Mouse (Mus musculus) CH12.LX (cell line): ENCODE measurements around the gene Srgap3. TPM values are rescaled to one million over a fixed set of nuclear protein-coding genes. Genes with fewer than 3 reads are reported as not detected.

Experiments
- DNase-seq: peaks from one replicate; pipeline ENCODE4 v3.0.0-alpha.2; 2013; ENCODE audit errors: extremely low read depth
- H3K27ac ChIP-seq: 2 replicates; pipeline ENCODE4 v1.5.1; 2012; ENCODE audit warnings: low read depth, mild to moderate bottlenecking, control low read depth, moderate library complexity; ENCODE audit not compliant: insufficient read depth
- H3K27me3 ChIP-seq: replicated peaks from 2 replicates; pipeline ENCODE3; 2012; ENCODE audit warnings: inconsistent platforms
- H3K36me3 ChIP-seq, 2 experiments: replicated peaks in 1 of 2; 2 replicates each; pipeline versions ENCODE3 to v1.6.1; 2012; ENCODE audit warnings: inconsistent platforms in 1 of 2, low read length in 1 of 2, mild to moderate bottlenecking in 1 of 2, mixed read lengths in 1 of 2, moderate library complexity in 1 of 2; ENCODE audit not compliant: control insufficient read depth in 1 of 2, insufficient read depth in 1 of 2
- H3K4me1 ChIP-seq, 2 experiments: 2 replicates each; pipeline ENCODE4 v1.6.1; 2012; ENCODE audit warnings: inconsistent platforms in 1 of 2, moderate library complexity in 1 of 2; ENCODE audit not compliant: insufficient read depth in 2 of 2, control insufficient read depth in 1 of 2
- H3K4me2 ChIP-seq: 2 replicates; pipeline ENCODE4 v1.6.1; 2012; ENCODE audit warnings: low read depth, mild to moderate bottlenecking, control low read depth; ENCODE audit not compliant: poor library complexity, insufficient read depth, severe bottlenecking
- H3K4me3 ChIP-seq, 3 experiments: fragments of 150-350 bp in 1 of 3; sonication (generic) in 1 of 3; replicated peaks in 1 of 3; 2 replicates each; pipeline versions ENCODE3 to v1.5.1; 2011 to 2012; ENCODE audit warnings: low read depth in 2 of 3, low read length in 2 of 3, mild to moderate bottlenecking in 2 of 3, moderate library complexity in 2 of 3, control low read depth in 1 of 3, improper control_type of control experiment in 1 of 3, inconsistent platforms in 1 of 3, mixed read lengths in 1 of 3; ENCODE audit not compliant: poor library complexity in 1 of 3
- H3K79me2 ChIP-seq: replicated peaks from 2 replicates; pipeline ENCODE4 v1.6.1; 2012; ENCODE audit warnings: mild to moderate bottlenecking, moderate library complexity; ENCODE audit not compliant: control insufficient read depth, poor library complexity, insufficient read depth, severe bottlenecking; ENCODE audit errors: extremely low read depth
- H3K9ac ChIP-seq: 2 replicates; pipeline ENCODE4 v1.6.1; 2012; ENCODE audit warnings: low read depth, mild to moderate bottlenecking, control low read depth, moderate library complexity; ENCODE audit not compliant: insufficient read depth
- H3K9me3 ChIP-seq: replicated peaks from 2 replicates; pipeline ENCODE3; 2012; ENCODE audit warnings: low read length, inconsistent platforms, mixed read lengths
- BHLHE40 ChIP-seq: IDR thresholded peaks from 2 replicates; pipeline ENCODE4 v1.6.1; 2011; ENCODE audit warnings: mild to moderate bottlenecking, low read depth, low read length, improper control_type of control experiment
- CHD1 ChIP-seq: IDR thresholded peaks from 2 replicates; pipeline ENCODE4 v1.6.1; 2012; ENCODE audit warnings: low read depth, low read length, improper control_type of control experiment, inconsistent platforms
- CHD2 ChIP-seq: IDR thresholded peaks from 2 replicates; pipeline ENCODE4 v1.6.1; 2011; ENCODE audit warnings: low read length, improper control_type of control experiment
- CTCF ChIP-seq, 2 experiments: IDR thresholded peaks in 1 of 2; conservative IDR thresholded peaks in 1 of 2; 2 replicates each; pipeline ENCODE4 v1.5.1; 2011 to 2012; ENCODE audit warnings: low read depth in 2 of 2, low read length in 2 of 2, improper control_type of control experiment in 1 of 2, inconsistent platforms in 1 of 2, mild to moderate bottlenecking in 1 of 2, moderate library complexity in 1 of 2
- E2F4 ChIP-seq: IDR thresholded peaks from 2 replicates; pipeline ENCODE4 v1.6.1; 2011; ENCODE audit warnings: low read depth, low read length, improper control_type of control experiment; ENCODE audit not compliant: insufficient replicate concordance
- ELF1 ChIP-seq: IDR thresholded peaks from 2 replicates; pipeline ENCODE4 v1.6.1; 2014; ENCODE audit warnings: low read depth, mild to moderate bottlenecking, inconsistent platforms, low read length, improper control_type of control experiment
- EP300 ChIP-seq: IDR thresholded peaks from 2 replicates; pipeline ENCODE4 v1.6.1; 2011; ENCODE audit warnings: low read length, improper control_type of control experiment
- GABPA ChIP-seq: IDR thresholded peaks from 2 replicates; pipeline ENCODE4 v1.6.1; 2012; ENCODE audit warnings: low read depth, low read length, improper control_type of control experiment, inconsistent platforms; ENCODE audit not compliant: insufficient replicate concordance
- HCFC1 ChIP-seq: IDR thresholded peaks from 2 replicates; pipeline ENCODE4 v1.6.1; 2012; ENCODE audit warnings: low read depth, mild to moderate bottlenecking, inconsistent platforms, low read length, improper control_type of control experiment
- IRF4 ChIP-seq: IDR thresholded peaks from 2 replicates; pipeline ENCODE4 v1.6.1; 2014; ENCODE audit warnings: low read depth, mild to moderate bottlenecking, inconsistent platforms, low read length, improper control_type of control experiment
- JUN ChIP-seq: IDR thresholded peaks from 2 replicates; pipeline ENCODE4 v1.6.1; 2011; ENCODE audit warnings: low read depth, mild to moderate bottlenecking, low read length, improper control_type of control experiment, moderate library complexity; ENCODE audit not compliant: insufficient read depth
- KAT2A ChIP-seq: IDR thresholded peaks from 2 replicates; pipeline ENCODE4 v1.6.1; 2012; ENCODE audit warnings: low read length, improper control_type of control experiment, inconsistent platforms; ENCODE audit not compliant: insufficient replicate concordance
- MAFK ChIP-seq: IDR thresholded peaks from 2 replicates; pipeline ENCODE4 v1.6.1; 2011; ENCODE audit warnings: low read length, improper control_type of control experiment; ENCODE audit not compliant: insufficient replicate concordance
- MAX ChIP-seq: IDR thresholded peaks from 2 replicates; pipeline ENCODE4 v1.6.1; 2011; ENCODE audit warnings: low read length, improper control_type of control experiment
- MAZ ChIP-seq: IDR thresholded peaks from 2 replicates; pipeline ENCODE4 v1.6.1; 2012; ENCODE audit warnings: low read depth, mild to moderate bottlenecking, inconsistent platforms, low read length, improper control_type of control experiment, moderate library complexity
- MEF2A ChIP-seq: IDR thresholded peaks from 2 replicates; pipeline ENCODE4 v1.6.1; 2014; ENCODE audit warnings: low read depth, mild to moderate bottlenecking, inconsistent platforms, low read length, improper control_type of control experiment, borderline replicate concordance
- MXI1 ChIP-seq: IDR thresholded peaks from 2 replicates; pipeline ENCODE4 v1.6.1; 2011; ENCODE audit warnings: mild to moderate bottlenecking, low read depth, low read length, improper control_type of control experiment
- NELFE ChIP-seq: IDR thresholded peaks from 2 replicates; pipeline ENCODE4 v1.6.1; 2011; ENCODE audit warnings: low read depth, low read length, improper control_type of control experiment
- PAX5 ChIP-seq: IDR thresholded peaks from 2 replicates; pipeline ENCODE4 v1.6.1; 2012; ENCODE audit warnings: low read length, inconsistent platforms, mixed read lengths
- POLR2AphosphoS2 ChIP-seq: IDR thresholded peaks from 2 replicates; pipeline ENCODE4 v1.6.1; 2011; ENCODE audit warnings: low read depth, low read length, improper control_type of control experiment
- RAD21 ChIP-seq: IDR thresholded peaks from 2 replicates; pipeline ENCODE4 v1.6.1; 2011; ENCODE audit warnings: low read depth, mild to moderate bottlenecking, low read length, improper control_type of control experiment, moderate library complexity
- SIN3A ChIP-seq: IDR thresholded peaks from 2 replicates; pipeline ENCODE4 v1.6.1; 2012; ENCODE audit warnings: low read length, improper control_type of control experiment, inconsistent platforms
- TBP ChIP-seq: conservative IDR thresholded peaks from 2 replicates; pipeline ENCODE4 v1.6.1; 2011; ENCODE audit warnings: low read depth, low read length, improper control_type of control experiment
- TCF12 ChIP-seq: IDR thresholded peaks from 2 replicates; pipeline ENCODE4 v1.6.1; 2014; ENCODE audit warnings: low read depth, mild to moderate bottlenecking, inconsistent platforms, low read length, improper control_type of control experiment
- ZC3H11A ChIP-seq: IDR thresholded peaks from 2 replicates; pipeline ENCODE4 v1.6.1; 2012; ENCODE audit warnings: low read depth, mild to moderate bottlenecking, inconsistent platforms, low read length, improper control_type of control experiment
- ZKSCAN1 ChIP-seq: IDR thresholded peaks from 2 replicates; pipeline ENCODE4 v1.6.1; 2012; ENCODE audit warnings: low read depth, inconsistent platforms, low read length, improper control_type of control experiment, borderline replicate concordance
- ZMIZ1 ChIP-seq: IDR thresholded peaks from 2 replicates; pipeline ENCODE4 v1.6.1; 2012; ENCODE audit warnings: low read depth, mild to moderate bottlenecking, inconsistent platforms, low read length, improper control_type of control experiment
- ZNF384 ChIP-seq: IDR thresholded peaks from 2 replicates; pipeline ENCODE4 v1.6.1; 2012; ENCODE audit warnings: low read depth, low read length, improper control_type of control experiment, inconsistent platforms
- dilution Hi-C: fragments of 300-500 bp; cut with MboI; formaldehyde crosslinking; loops from 2 replicates; pipeline ENCODE4 v1.14.3; 2020; ENCODE audit warnings: low sequenced_read_pairs; ENCODE audit not compliant: extremely low pct_unique_long_range_greater_than_20kb, extremely low pct_ligation_motif_present
- in situ Hi-C: fragments of 300-500 bp; cut with MboI; formaldehyde crosslinking; loops from 3 replicates; pipeline ENCODE4 v1.14.3; 2019; ENCODE audit warnings: low sequenced_read_pairs, low pct_ligation_motif_present, low pct_unique_long_range_greater_than_20kb, mixed read lengths
- polyA plus RNA-seq: library from polyadenylated mRNA; unstranded; fragments of >175 nt; gene quantifications from 2 replicates; pipeline ENCODE4 v1.2.1, GENCODE M21; 2012; ENCODE audit warnings: low read depth; ENCODE audit not compliant: insufficient read length
- total RNA-seq, 2 experiments: library from RNA; depleted of rRNA; stranded (reverse); fragments of 300-350 nt in 1 of 2; fragments of >200 nt in 1 of 2; gene quantifications; 2 replicates each; pipeline ENCODE4 v1.2.3; 2012 to 2014

The Srgap3 gene
- total and polyA plus RNA-seq, 3 experiments: 1.5 to 4.5 (median 2.1) TPM

DNA sequence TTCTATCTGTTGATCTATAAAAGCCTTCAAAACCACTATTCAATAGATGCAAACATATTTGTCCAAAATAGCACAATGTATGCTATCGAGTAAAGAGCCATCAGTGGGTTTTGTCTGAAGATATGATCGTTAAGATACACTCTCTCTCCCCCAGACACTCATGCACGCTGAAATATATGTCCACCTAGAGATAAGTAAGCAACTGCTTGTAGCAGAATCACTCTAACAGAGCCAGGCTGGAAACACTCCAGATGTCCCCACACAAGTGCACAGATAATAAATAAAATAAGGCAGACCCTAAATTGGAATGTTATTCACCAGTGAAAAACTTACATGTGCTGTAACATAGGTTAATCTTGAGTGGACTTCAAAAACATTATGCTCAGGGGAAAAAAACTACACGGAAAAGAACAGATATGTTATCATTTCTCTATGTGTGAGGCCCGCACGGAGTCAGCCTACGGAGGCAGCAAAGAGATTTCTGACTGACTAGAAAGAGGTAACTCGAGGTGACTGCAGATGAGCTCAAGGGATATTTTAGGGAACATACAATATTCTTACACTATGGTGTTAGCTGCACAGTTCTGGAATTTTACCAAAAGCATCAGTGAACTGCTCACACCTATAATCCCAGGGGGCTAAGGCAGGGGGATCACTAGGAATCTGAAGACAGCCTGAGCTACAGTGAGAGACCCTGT lies 39.0 kb downstream of the Srgap3 start:
- Histone ChIP-seq H3K4me2 (no peak overlapping the region), H3K27me3 (no peaks in the 10 kb centered on the region), H3K27ac (no peak overlapping the region), H3K36me3 (peaks cover 0 to 4% of the 10 kb centered on the region in 2 experiments), H3K79me2 (no peaks in the 10 kb centered on the region; the same call in 1 of the 2 replicates), H3K9me3 (no peaks in the 10 kb centered on the region), H3K4me3 (no peak overlapping the region), H3K9ac (no peak overlapping the region), H3K4me1 (peaks cover 16 to 34% of the 10 kb centered on the region in 2 experiments)
- dilution Hi-C loops: no loop called here
- DNase-seq: no peak
- TF ChIP-seq CTCF (conservative IDR thresholded peaks at IDR 0.05 in 1 of 2, IDR thresholded peaks at IDR 0.05 in 1 of 2; ENCODE audit: low read depth in 2 of 2, low read length in 2 of 2) (no peak), EP300 (no peak), TCF12 (no peak), KAT2A (no peak), PAX5 (no peak), ZKSCAN1 (no peak), RAD21 (no peak), MAX (no peak), SIN3A (no peak), ZMIZ1 (no peak), GABPA (no peak), TBP (no peak), IRF4 (no peak), MAZ (no peak), POLR2AphosphoS2 (no peak), MEF2A (no peak), E2F4 (no peak), ZC3H11A (no peak), JUN (no peak), CHD2 (no peak)
- in situ Hi-C loops: no loop called here

DNA sequence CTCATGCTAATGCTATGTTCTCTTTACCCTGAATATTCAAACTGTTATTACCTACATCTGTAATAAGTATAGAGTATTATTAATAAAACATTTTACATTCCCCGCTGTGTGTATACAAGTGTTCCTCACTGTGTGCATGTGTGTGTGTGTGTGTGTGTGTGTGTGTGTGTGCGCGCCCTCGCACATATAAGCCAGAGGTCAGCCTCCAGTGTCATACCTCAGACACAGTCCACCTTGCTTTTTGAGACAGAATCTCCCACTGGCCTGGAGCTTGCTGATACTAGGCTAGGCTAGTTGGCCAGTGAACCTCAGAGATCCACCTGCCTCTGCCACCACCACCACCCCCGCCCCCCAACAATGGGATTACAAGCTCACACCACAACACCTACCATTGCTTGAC lies 43.3 kb downstream of the Srgap3 start:
- H3K27me3 ChIP-seq: no peaks in the 10 kb centered on the region
- in situ Hi-C loops: no loop called here
- dilution Hi-C loops: no loop called here

More for the DNA sequence above, 43.3 kb downstream of the Srgap3 start:
- no peak for TF ChIP-seq JUN
- TF ChIP-seq BHLHE40: no peak
- no peak for TF ChIP-seq MAX
- no peak for TF ChIP-seq IRF4
- TF ChIP-seq TBP: no peak
- TF ChIP-seq TCF12: no peak
- no peak for TF ChIP-seq ZC3H11A
- TF ChIP-seq ZNF384: no peak
- TF ChIP-seq CHD1: no peak
- no peak for TF ChIP-seq MXI1
- TF ChIP-seq ELF1: no peak
- no peak for TF ChIP-seq NELFE
- no peak for TF ChIP-seq MAFK
- TF ChIP-seq E2F4: no peak
- no peak for TF ChIP-seq HCFC1
- TF ChIP-seq GABPA: no peak
- no peak for TF ChIP-seq EP300
- no peak for TF ChIP-seq SIN3A
- no peak for TF ChIP-seq PAX5
- no peak for TF ChIP-seq POLR2AphosphoS2
- peaks cover 0 to 7% of the 10 kb centered on the region in 2 experiments for H3K36me3 ChIP-seq
- DNase-seq: no peak
- no peaks in the 10 kb centered on the region for H3K9me3 ChIP-seq
- no peak overlapping the region for H3K4me3 ChIP-seq
- H3K4me2 ChIP-seq: no peak overlapping the region
- no peak overlapping the region for H3K9ac ChIP-seq
- H3K4me1 ChIP-seq: peaks cover 5 to 27% of the 10 kb centered on the region in 2 experiments; a peak in 3 of 4 replicates
- H3K79me2 ChIP-seq: no peaks in the 10 kb centered on the region; the same call in 1 of the 2 replicates
- no peak overlapping the region for H3K27ac ChIP-seq
